Mouse (Mus musculus) thymus, adult 2 months (tissue): ENCODE results near the gene Slc39a2. TPM values are rescaled to one million over a fixed set of nuclear protein-coding genes. Genes with fewer than 3 reads are reported as not detected.

Experiments used
- DNase-seq: peaks from one replicate; pipeline ENCODE4 v3.0.0; 2021
- H3K27ac ChIP-seq: fragments of 200-500 bp; 2 replicates; pipeline ENCODE4 v1.5.1; 2012; ENCODE audit warnings: low read length, control low read depth; ENCODE audit not compliant: control insufficient read depth, insufficient read depth
- H3K27me3 ChIP-seq: fragments of 200-500 bp; 2 replicates; pipeline ENCODE4 v1.6.1; 2012; ENCODE audit warnings: mild to moderate bottlenecking, low read length, moderate library complexity, mixed read lengths; ENCODE audit not compliant: control insufficient read depth, insufficient read depth
- H3K36me3 ChIP-seq: fragments of 200-500 bp; 2 replicates; pipeline ENCODE4 v1.6.1; 2012; ENCODE audit warnings: mild to moderate bottlenecking, low read length, moderate library complexity; ENCODE audit not compliant: control insufficient read depth, insufficient read depth
- H3K4me1 ChIP-seq: fragments of 200-500 bp; replicated peaks from 2 replicates; pipeline ENCODE4 v1.6.1; 2012; ENCODE audit warnings: low read length; ENCODE audit not compliant: control insufficient read depth, insufficient read depth
- H3K4me3 ChIP-seq: fragments of 200-500 bp; 2 replicates; pipeline ENCODE4 v1.5.1; 2012; ENCODE audit warnings: mild to moderate bottlenecking, low read length, control low read depth, moderate library complexity; ENCODE audit not compliant: control insufficient read depth, insufficient read depth
- CTCF ChIP-seq: fragments of 200-500 bp; IDR thresholded peaks from 2 replicates; pipeline ENCODE4 v1.5.1; 2012; ENCODE audit warnings: mild to moderate bottlenecking, control low read depth, low read length, moderate library complexity, borderline replicate concordance; ENCODE audit not compliant: control insufficient read depth, poor library complexity, insufficient read depth; ENCODE audit errors: extremely low read depth
- POLR2A ChIP-seq: fragments of 200-500 bp; IDR thresholded peaks from 2 replicates; pipeline ENCODE4 v1.6.1; 2012; ENCODE audit warnings: mild to moderate bottlenecking, low read length, control low read depth, moderate library complexity; ENCODE audit not compliant: control insufficient read depth, poor library complexity, insufficient read depth; ENCODE audit errors: extremely low read depth
- whole genome bisulfite sequencing: fragments of 180-500 bp; shearing (Covaris S2); methylation state at CpG from one replicate; pipeline ENCODE4 v1.1.7; 2018; 5-methylcytosine and 5-hydroxymethylcytosine counted together
- polyA plus RNA-seq: library from polyadenylated mRNA; depleted of rRNA; stranded (reverse); fragments of >200 nt; gene quantifications from 2 replicates; pipeline ENCODE4 v1.2.3, GENCODE M21; 2012; rRNA removed

The Slc39a2 gene
- polyA plus RNA-seq, 1 experiment: 1.5 TPM

GRCm38 (mm10) chr14:51942236-51942635, 49.5 kb downstream of the Slc39a2 start:
- H3K4me1 ChIP-seq: no peaks in the 10 kb centered on the region
- no peaks in the 10 kb centered on the region for H3K27me3 ChIP-seq
- H3K36me3 ChIP-seq: no peaks in the 10 kb centered on the region
- no peak for TF ChIP-seq CTCF
- no peak for TF ChIP-seq POLR2A
- H3K4me3 ChIP-seq: no peak overlapping the region
- 54% methylated on average over 7 of the region's 7 CpGs for WGBS
- H3K27ac ChIP-seq: no peak overlapping the region
- DNase-seq: no peak

- no peak for DNase-seq
- H3K27me3 ChIP-seq: no peaks in the 10 kb centered on the region
- 87% methylated on average over 6 of the region's 6 CpGs for WGBS
- no peaks in the 10 kb centered on the region for H3K36me3 ChIP-seq
- TF ChIP-seq POLR2A (no peak), CTCF (no peak)
- no peak overlapping the region for H3K4me3 ChIP-seq
- H3K4me1 ChIP-seq: no peaks in the 10 kb centered on the region
- no peak overlapping the region for H3K27ac ChIP-seq
These were observed 50.6 kb downstream of the Slc39a2 start for GRCm38 (mm10) chr14:51943336-51943735.

Other genes starting within 250 kb of the Slc39a2 start
- gene Gm17079, start 197.4 kb upstream of the Slc39a2 start, polyA plus RNA-seq: not detected in 2 replicates
- not detected in 2 replicates for gene Gm5800, start 175.7 kb upstream of the Slc39a2 start, polyA plus RNA-seq
- gene Ang4, start 119.3 kb upstream of the Slc39a2 start, polyA plus RNA-seq: 1.0 and 2.1 TPM in 2 replicates
- not detected in 2 replicates for gene AY358078, start 92.8 kb upstream of the Slc39a2 start, polyA plus RNA-seq
- 0.82 and 1.8 TPM in 2 replicates for gene Ear6, start 39.2 kb upstream of the Slc39a2 start, polyA plus RNA-seq
- gene Mettl17, start 8.0 kb upstream of the Slc39a2 start, polyA plus RNA-seq: 50.4 and 56.7 TPM in 2 replicates
- 85.1 and 178 TPM in 2 replicates for gene Ndrg2, start 21.3 kb downstream of the Slc39a2 start, polyA plus RNA-seq
- gene Tppp2, start 25.5 kb downstream of the Slc39a2 start, polyA plus RNA-seq: not detected in 2 replicates
- gene Rnase13, start 29.9 kb downstream of the Slc39a2 start, polyA plus RNA-seq: not detected in 2 replicates
- gene Arhgef40, start 91.8 kb downstream of the Slc39a2 start, polyA plus RNA-seq: 55.2 and 62.3 TPM in 2 replicates
- 2.9 TPM in 2 replicates for gene Tmem253, start 122.8 kb downstream of the Slc39a2 start, polyA plus RNA-seq
- 253 and 269 TPM in 2 replicates for gene Zfp219, start 127.8 kb downstream of the Slc39a2 start, polyA plus RNA-seq
- not detected in 2 replicates for gene Olfr221, start 149.6 kb downstream of the Slc39a2 start, polyA plus RNA-seq
- 163 and 171 TPM in 2 replicates for gene Hnrnpc, start 211.1 kb downstream of the Slc39a2 start, polyA plus RNA-seq
- 3.1 and 3.9 TPM in 2 replicates for gene Rpgrip1, start 217.8 kb downstream of the Slc39a2 start, polyA plus RNA-seq